In the genomic region with DNA sequence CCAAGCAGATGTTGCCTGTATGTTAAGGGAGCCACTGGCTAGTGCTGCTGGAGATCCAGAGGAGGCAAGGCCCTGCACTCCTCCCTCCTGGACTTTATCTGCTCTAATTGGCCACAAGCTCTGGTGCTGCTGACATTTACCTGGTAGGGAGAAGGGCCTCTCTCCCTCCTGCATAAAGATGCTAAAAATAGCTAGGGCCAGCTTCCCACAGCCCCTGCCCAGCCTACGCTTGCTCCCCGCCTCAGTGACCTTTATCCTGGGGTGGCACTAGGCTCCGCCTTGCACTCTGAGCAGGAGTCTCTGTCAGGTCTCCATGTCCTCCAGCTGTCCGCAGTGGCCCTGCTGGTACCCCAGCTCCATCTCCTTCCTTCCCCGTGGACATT, we compare ENCODE assay signal across 10 mouse cellular contexts. TPM values are rescaled to one million over a fixed set of nuclear protein-coding genes. Genes with fewer than 3 reads are reported as not detected.
DNase-seq lines count a peak whose midpoint lies in the region; ATAC-seq and TF ChIP-seq lines count a peak whose summit lies in the region.
"Had no signal": no experiment of that assay in that cellular context is flagged by ENCODE, and none has a peak within 500 bp of the region (broad histone marks: within the 10 kb centered on the region; RNA-seq: fewer than 3 reads in every experiment).

No protein-coding gene starts in this region.

- H3K4me3 ChIP-seq in hindbrain, embryonic 13.5 days = no peak overlapping the region
- no peak overlapping the region for H3K4me3 ChIP-seq in hindbrain, embryonic 16.5 days (ENCODE audit: low read length)
- no peak overlapping the region for H3K4me3 ChIP-seq in heart, embryonic 15.5 days
- H3K4me3 ChIP-seq in intestine, embryonic 16.5 days (ENCODE audit: low read length) = no peak overlapping the region
- no peak overlapping the region for H3K4me3 ChIP-seq in liver, postnatal 0 days (ENCODE audit: low read depth, low read length)
- no peak overlapping the region for H3K4me3 ChIP-seq in hindbrain, embryonic 11.5 days (ENCODE audit: low read depth, low read length)
- H3K4me3 ChIP-seq: midbrain, embryonic 12.5 days had no signal

- no peaks in the 10 kb centered on the region for H3K9me3 ChIP-seq in hindbrain, embryonic 13.5 days
- H3K9me3 ChIP-seq in hindbrain, embryonic 16.5 days (ENCODE audit: control insufficient read depth, low read length) = no peaks in the 10 kb centered on the region
- H3K9me3 ChIP-seq in heart, embryonic 15.5 days (replicated peaks) = no peaks in the 10 kb centered on the region
- no peaks in the 10 kb centered on the region for H3K9me3 ChIP-seq in intestine, embryonic 16.5 days (ENCODE audit: control insufficient read depth, low read length)
- no peaks in the 10 kb centered on the region for H3K9me3 ChIP-seq in liver, postnatal 0 days (ENCODE audit: low read length)
- no peaks in the 10 kb centered on the region for H3K9me3 ChIP-seq in hindbrain, embryonic 11.5 days (ENCODE audit: control insufficient read depth, low read length)
- H3K9me3 ChIP-seq: midbrain, embryonic 12.5 days had no signal

- peaks cover 84% of the 10 kb centered on the region for H3K4me1 ChIP-seq in hindbrain, embryonic 13.5 days (replicated peaks)
- H3K4me1 ChIP-seq in hindbrain, embryonic 16.5 days (ENCODE audit: control insufficient read depth, insufficient read depth, low read depth, low read length) = peaks cover 38% of the 10 kb centered on the region
- H3K4me1 ChIP-seq in heart, embryonic 15.5 days (replicated peaks) = peaks cover 96% of the 10 kb centered on the region
- H3K4me1 ChIP-seq in intestine, embryonic 16.5 days (ENCODE audit: control insufficient read depth, insufficient read depth, low read length) = peaks cover 83% of the 10 kb centered on the region
- peaks cover 76% of the 10 kb centered on the region for H3K4me1 ChIP-seq in liver, postnatal 0 days (ENCODE audit: insufficient read depth)
- peaks cover 28% of the 10 kb centered on the region for H3K4me1 ChIP-seq in hindbrain, embryonic 11.5 days (replicated peaks; ENCODE audit: control insufficient read depth, insufficient read depth, low read length)

- no peak for TF ChIP-seq CTCF in liver, postnatal 0 days (IDR thresholded peaks at IDR 0.05; ENCODE audit: low read depth)

- WGBS in hindbrain, embryonic 13.5 days = 88% methylated on average over 5 of the region's 5 CpGs
- 86% methylated on average over 5 of the region's 5 CpGs for WGBS in hindbrain, embryonic 16.5 days
- WGBS in heart, embryonic 15.5 days = 34% methylated on average over 5 of the region's 5 CpGs
- WGBS in intestine, embryonic 16.5 days = 60% methylated on average over 5 of the region's 5 CpGs
- 53% methylated on average over 5 of the region's 5 CpGs for WGBS in liver, postnatal 0 days (ENCODE audit: insufficient replicate concordance)
- 84% methylated on average over 5 of the region's 5 CpGs for WGBS in hindbrain, embryonic 11.5 days

- H3K36me3 ChIP-seq in hindbrain, embryonic 13.5 days = peaks cover 60% of the 10 kb centered on the region
- H3K36me3 ChIP-seq in hindbrain, embryonic 16.5 days (ENCODE audit: control insufficient read depth, insufficient read depth, low read length) = peaks cover 5% of the 10 kb centered on the region
- peaks cover 6% of the 10 kb centered on the region for H3K36me3 ChIP-seq in heart, embryonic 15.5 days
- H3K36me3 ChIP-seq in intestine, embryonic 16.5 days (ENCODE audit: control insufficient read depth, insufficient read depth, low read length) = peaks cover 2% of the 10 kb centered on the region
- peaks cover 8% of the 10 kb centered on the region for H3K36me3 ChIP-seq in liver, postnatal 0 days (replicated peaks; ENCODE audit: insufficient read depth, low read length)
- peaks cover 9% of the 10 kb centered on the region; the same call in 1 of the 2 replicates for H3K36me3 ChIP-seq in hindbrain, embryonic 11.5 days (ENCODE audit: control insufficient read depth, insufficient read depth, low read length)

- no peak overlapping the region for H3K4me2 ChIP-seq in hindbrain, embryonic 13.5 days
- H3K4me2 ChIP-seq in hindbrain, embryonic 16.5 days (ENCODE audit: low read length) = no peak overlapping the region
- no peak overlapping the region for H3K4me2 ChIP-seq in heart, embryonic 15.5 days
- H3K4me2 ChIP-seq in intestine, embryonic 16.5 days (ENCODE audit: low read depth, low read length) = peak overlapping the region; percentile 25; the same call in 1 of the 2 replicates
- no peak overlapping the region for H3K4me2 ChIP-seq in liver, postnatal 0 days (ENCODE audit: low read depth, low read length)
- no peak overlapping the region for H3K4me2 ChIP-seq in hindbrain, embryonic 11.5 days (replicated peaks; ENCODE audit: low read depth, low read length)
- H3K4me2 ChIP-seq: midbrain, embryonic 12.5 days had no signal

- 0 out of 2 replicates have a peak overlapping the region, but pooled peaks have one; percentile 2 for H3K27ac ChIP-seq in hindbrain, embryonic 13.5 days
- no peak overlapping the region for H3K27ac ChIP-seq in hindbrain, embryonic 16.5 days (ENCODE audit: low read depth, low read length)
- peak overlapping the region; percentile 73 for H3K27ac ChIP-seq in heart, embryonic 15.5 days
- H3K27ac ChIP-seq in intestine, embryonic 16.5 days (ENCODE audit: low read length) = peak overlapping the region; percentile 88
- H3K27ac ChIP-seq in liver, postnatal 0 days (ENCODE audit: low read depth) = peak overlapping the region; percentile 67
- H3K27ac ChIP-seq in hindbrain, embryonic 11.5 days (ENCODE audit: low read depth, low read length) = no peak overlapping the region
- H3K27ac ChIP-seq: liver, embryonic 14.5 days had no signal

- ATAC-seq in hindbrain, embryonic 13.5 days (ENCODE audit: low FRiP score) = no peak
- ATAC-seq in hindbrain, embryonic 16.5 days = no peak
- ATAC-seq in heart, embryonic 15.5 days (replicated peaks; ENCODE audit: insufficient number of reproducible peaks, insufficient read depth, low FRiP score, low read depth) = peak; percentile 32; the same call in 1 of the 2 replicates
- peak; percentile 83 for ATAC-seq in intestine, embryonic 16.5 days
- 0 out of 2 replicates have a peak, but pooled peaks have one; percentile 13 for ATAC-seq in liver, postnatal 0 days
- ATAC-seq in hindbrain, embryonic 11.5 days (ENCODE audit: low FRiP score) = no peak

- no peak overlapping the region for H3K9ac ChIP-seq in hindbrain, embryonic 13.5 days
- no peak overlapping the region for H3K9ac ChIP-seq in hindbrain, embryonic 16.5 days (ENCODE audit: low read depth, low read length)
- H3K9ac ChIP-seq in heart, embryonic 15.5 days = no peak overlapping the region
- H3K9ac ChIP-seq in intestine, embryonic 16.5 days (ENCODE audit: low read depth, low read length) = peak overlapping the region; percentile 53; the same call in 1 of the 2 replicates
- no peak overlapping the region for H3K9ac ChIP-seq in liver, postnatal 0 days (replicated peaks)
- H3K9ac ChIP-seq in hindbrain, embryonic 11.5 days (ENCODE audit: low read depth, low read length) = no peak overlapping the region
- H3K9ac ChIP-seq: liver, embryonic 14.5 days; midbrain, embryonic 12.5 days had no signal

- TF ChIP-seq EP300 in liver, postnatal 0 days (IDR thresholded peaks at IDR 0.05; ENCODE audit: low read depth) = no peak

- no peaks in the 10 kb centered on the region for H3K27me3 ChIP-seq in hindbrain, embryonic 13.5 days
- no peaks in the 10 kb centered on the region for H3K27me3 ChIP-seq in hindbrain, embryonic 16.5 days (replicated peaks; ENCODE audit: control insufficient read depth, insufficient read depth, low read length)
- H3K27me3 ChIP-seq in heart, embryonic 15.5 days = no peaks in the 10 kb centered on the region
- H3K27me3 ChIP-seq in intestine, embryonic 16.5 days (replicated peaks; ENCODE audit: control insufficient read depth, insufficient read depth, low read length) = no peaks in the 10 kb centered on the region
- no peaks in the 10 kb centered on the region for H3K27me3 ChIP-seq in liver, postnatal 0 days (ENCODE audit: insufficient read depth, low read length)
- H3K27me3 ChIP-seq in hindbrain, embryonic 11.5 days (ENCODE audit: control insufficient read depth, insufficient read depth, low read length) = no peaks in the 10 kb centered on the region
- H3K27me3 ChIP-seq: midbrain, embryonic 12.5 days had no signal

- no peak for DNase-seq in liver, postnatal 0 days
- no peak for DNase-seq in adrenal gland, postnatal 4 days (ENCODE audit: low spot score in 2 of 2)
- no peak for DNase-seq in hindbrain, embryonic 11.5 days (ENCODE audit: low spot score)
- DNase-seq: cerebellum, adult 11-12 months had no signal

RNA-seq across cellular contexts. Expression of a gene that starts 49.8 kb away (rescaled TPM):
- 58.5 and 65.3 TPM in 2 replicates for polyA plus RNA-seq in hindbrain, embryonic 13.5 days (2015; fragmentation: Nextera tagmentation; extraction: Ambion mirVana)
- polyA plus RNA-seq in hindbrain, embryonic 16.5 days (2015; fragmentation: Nextera tagmentation; extraction: Ambion mirVana) = 50.4 and 55.0 TPM in 2 replicates
- polyA plus RNA-seq in heart, embryonic 15.5 days (2015; fragmentation: Nextera tagmentation; extraction: Ambion mirVana) = 22.1 and 26.2 TPM in 2 replicates
- polyA plus RNA-seq in intestine, embryonic 16.5 days (2015; fragmentation: Nextera tagmentation; extraction: Ambion mirVana) = 21.2 and 22.3 TPM in 2 replicates
- 3.6 and 4.3 TPM in 2 replicates for polyA plus RNA-seq in liver, postnatal 0 days (2015; fragmentation: Nextera tagmentation; extraction: Ambion mirVana)
- 100 to 1,000 TPM; 105 to 122 TPM for total RNA-seq in adrenal gland, postnatal 4 days (2021)
- 47.5 and 57.0 TPM in 2 replicates for polyA plus RNA-seq in hindbrain, embryonic 11.5 days (2014; fragmentation: Nextera tagmentation; extraction: Ambion mirVana)

Comparison
In these comparisons a context has a peak if more than half of its experiments do, and no peak if none do; other contexts are left out.
1. H3K27ac ChIP-seq: peak in hindbrain, embryonic 13.5 days (single experiment), heart, embryonic 15.5 days (single experiment), intestine, embryonic 16.5 days (single experiment) and liver, postnatal 0 days (single experiment); none in hindbrain, embryonic 16.5 days (single experiment) and hindbrain, embryonic 11.5 days (single experiment).
2. ATAC-seq: peak in heart, embryonic 15.5 days (single experiment), intestine, embryonic 16.5 days (single experiment) and liver, postnatal 0 days (single experiment); none in hindbrain, embryonic 13.5 days (single experiment), hindbrain, embryonic 16.5 days (single experiment) and hindbrain, embryonic 11.5 days (single experiment).